Comparison of ENCODE assay signal across 24 mouse cellular contexts in genomic region chr3:49910922-49911321, GRCm38 (mm10).
A peak's percentile ranks its signal among the peaks of the same experiment; 100 is the strongest.
DNase-seq lines count a peak whose midpoint lies in the region; ATAC-seq and TF ChIP-seq lines count a peak whose summit lies in the region.
"Had no signal": no experiment of that assay in that cellular context is flagged by ENCODE, and none has a peak within 500 bp of the region (broad histone marks: within the 10 kb centered on the region; RNA-seq: fewer than 3 reads in every experiment).

No protein-coding gene starts in this region.

- no peak for TF ChIP-seq CTCF in kidney, adult 2 months (conservative IDR thresholded peaks at IDR 0.05; ENCODE audit: insufficient read depth, insufficient read length, low read depth, low read length)

- no peaks in the 10 kb centered on the region for H3K9me3 ChIP-seq in forebrain, embryonic 10.5 days
- H3K9me3 ChIP-seq in forebrain, embryonic 13.5 days (replicated peaks): no peaks in the 10 kb centered on the region
- H3K9me3 ChIP-seq in kidney, embryonic 15.5 days (replicated peaks): no peaks in the 10 kb centered on the region
- H3K9me3 ChIP-seq in embryonic facial prominence, embryonic 12.5 days: no peaks in the 10 kb centered on the region
- H3K9me3 ChIP-seq: forebrain, embryonic 12.5 days; G1E; heart, embryonic 15.5 days; hindbrain, embryonic 15.5 days had no signal

- H3K4me3 ChIP-seq in forebrain, embryonic 10.5 days: no peak overlapping the region
- no peak overlapping the region for H3K4me3 ChIP-seq in forebrain, embryonic 13.5 days
- H3K4me3 ChIP-seq in kidney, embryonic 15.5 days (replicated peaks): no peak overlapping the region
- no peak overlapping the region for H3K4me3 ChIP-seq in kidney, adult 2 months (ENCODE audit: insufficient read depth, low read depth, low read length)
- H3K4me3 ChIP-seq in embryonic facial prominence, embryonic 12.5 days: no peak overlapping the region
- H3K4me3 ChIP-seq: forebrain, embryonic 12.5 days; heart, adult 2 months; heart, embryonic 15.5 days; hindbrain, embryonic 15.5 days had no signal

- no peak for TF ChIP-seq POLR2A in kidney, adult 2 months (IDR thresholded peaks at IDR 0.05; ENCODE audit: low read depth, low read length)

- intact Hi-C loops in left cerebral cortex, postnatal 14 days (cut with DNase I): no loop called here

- 0 out of 2 replicates have a peak overlapping the region, but pooled peaks have one; percentile 13 for H3K27ac ChIP-seq in forebrain, embryonic 10.5 days
- no peak overlapping the region for H3K27ac ChIP-seq in forebrain, embryonic 13.5 days
- 0 out of 2 replicates have a peak overlapping the region, but pooled peaks have one; percentile 22 for H3K27ac ChIP-seq in kidney, embryonic 15.5 days
- H3K27ac ChIP-seq in kidney, adult 2 months (ENCODE audit: insufficient read depth, low read depth, low read length): no peak overlapping the region
- H3K27ac ChIP-seq in embryonic facial prominence, embryonic 12.5 days: 0 out of 2 replicates have a peak overlapping the region, but pooled peaks have one; percentile 54
- H3K27ac ChIP-seq: forebrain, embryonic 12.5 days; heart, adult 2 months; heart, embryonic 15.5 days; hindbrain, embryonic 15.5 days had no signal

- H3K4me2 ChIP-seq in forebrain, embryonic 13.5 days: no peak overlapping the region
- H3K4me2 ChIP-seq in kidney, embryonic 15.5 days: no peak overlapping the region
- H3K4me2 ChIP-seq in embryonic facial prominence, embryonic 12.5 days (replicated peaks): no peak overlapping the region
- H3K4me2 ChIP-seq: forebrain, embryonic 12.5 days; heart, embryonic 11.5 days; heart, embryonic 15.5 days; hindbrain, embryonic 15.5 days had no signal

- H3K27me3 ChIP-seq in forebrain, embryonic 10.5 days (ENCODE audit: poor library complexity, severe bottlenecking): no peaks in the 10 kb centered on the region
- no peaks in the 10 kb centered on the region for H3K27me3 ChIP-seq in forebrain, embryonic 13.5 days
- H3K27me3 ChIP-seq in kidney, embryonic 15.5 days: no peaks in the 10 kb centered on the region
- no peaks in the 10 kb centered on the region for H3K27me3 ChIP-seq in kidney, adult 2 months (replicated peaks; ENCODE audit: control insufficient read depth, insufficient read depth, low read length)
- no peaks in the 10 kb centered on the region for H3K27me3 ChIP-seq in embryonic facial prominence, embryonic 12.5 days
- H3K27me3 ChIP-seq: forebrain, embryonic 12.5 days; heart, embryonic 15.5 days; hindbrain, embryonic 15.5 days had no signal

- DNase-seq in forebrain, embryonic 10.5 days (ENCODE audit: extremely low spot score, low spot score): no peak
- DNase-seq in kidney, adult 2 months: no peak
- DNase-seq in retina, embryonic 14.5 days (ENCODE audit: low spot score): peak; percentile 44
- DNase-seq in left cerebral cortex, postnatal 14 days (ENCODE audit: low spot score in 2 of 2): no peak
- DNase-seq in thymus, postnatal 25 days: no peak
- DNase-seq: adrenal gland, adult 2 months; adrenal gland, postnatal 25 days; B cell, adult 2 months; cerebellum, adult 2 months; cerebellum, postnatal 10 days; forebrain, postnatal 0 days; gastrocnemius, postnatal 14 days; heart, adult 2 months; heart, postnatal 14 days had no signal

- H3K9ac ChIP-seq in forebrain, embryonic 13.5 days: no peak overlapping the region
- H3K9ac ChIP-seq in kidney, embryonic 15.5 days: no peak overlapping the region
- H3K9ac ChIP-seq in embryonic facial prominence, embryonic 12.5 days: no peak overlapping the region
- H3K9ac ChIP-seq: forebrain, embryonic 12.5 days; forebrain, postnatal 0 days; heart, embryonic 15.5 days; hindbrain, embryonic 15.5 days had no signal

- H3K4me1 ChIP-seq in forebrain, embryonic 10.5 days: peaks cover 21% of the 10 kb centered on the region
- H3K4me1 ChIP-seq in forebrain, embryonic 13.5 days: no peaks in the 10 kb centered on the region
- H3K4me1 ChIP-seq in kidney, embryonic 15.5 days: peaks cover 27% of the 10 kb centered on the region
- H3K4me1 ChIP-seq in kidney, adult 2 months (ENCODE audit: control insufficient read depth, insufficient read depth, low read length): no peaks in the 10 kb centered on the region
- H3K4me1 ChIP-seq in embryonic facial prominence, embryonic 12.5 days: peaks cover 18% of the 10 kb centered on the region
- H3K4me1 ChIP-seq: forebrain, embryonic 12.5 days; heart, embryonic 15.5 days; hindbrain, embryonic 15.5 days had no signal

- H3K36me3 ChIP-seq in forebrain, embryonic 10.5 days (replicated peaks): no peaks in the 10 kb centered on the region
- no peaks in the 10 kb centered on the region for H3K36me3 ChIP-seq in forebrain, embryonic 13.5 days (ENCODE audit: poor library complexity, severe bottlenecking)
- H3K36me3 ChIP-seq in kidney, embryonic 15.5 days: no peaks in the 10 kb centered on the region
- H3K36me3 ChIP-seq in kidney, adult 2 months (ENCODE audit: control insufficient read depth, insufficient read depth, low read length): no peaks in the 10 kb centered on the region
- no peaks in the 10 kb centered on the region for H3K36me3 ChIP-seq in embryonic facial prominence, embryonic 12.5 days
- H3K36me3 ChIP-seq: forebrain, embryonic 12.5 days; G1E; heart, embryonic 15.5 days; hindbrain, embryonic 15.5 days had no signal

- WGBS in forebrain, embryonic 10.5 days: 38% methylated on average over 1 of the region's 1 CpGs
- WGBS in forebrain, embryonic 13.5 days: 20% methylated on average over 1 of the region's 1 CpGs
- WGBS in kidney, embryonic 15.5 days: 38% methylated on average over 1 of the region's 1 CpGs
- 49% methylated on average over 1 of the region's 1 CpGs for WGBS in kidney, adult 2 months
- WGBS in embryonic facial prominence, embryonic 12.5 days: 29% methylated on average over 1 of the region's 1 CpGs

- ATAC-seq in forebrain, embryonic 13.5 days: no peak
- ATAC-seq in kidney, embryonic 15.5 days (replicated peaks; ENCODE audit: low FRiP score): peak; percentile 58; the same call in 1 of the 2 replicates
- no peak for ATAC-seq in embryonic facial prominence, embryonic 12.5 days (ENCODE audit: insufficient number of reproducible peaks, insufficient read depth, low FRiP score, low TSS enrichment)
- ATAC-seq: activated CD4-positive, CD25-positive, alpha-beta regulatory T cell, adult 4 months; CD4-positive, CD25-positive, alpha-beta regulatory T cell, adult 4 months; forebrain, postnatal 0 days had no signal

Comparison
In these comparisons a context has a peak if more than half of its experiments do, and no peak if none do; other contexts are left out.
1. H3K27ac ChIP-seq: peak in forebrain, embryonic 10.5 days (single experiment), kidney, embryonic 15.5 days (single experiment) and embryonic facial prominence, embryonic 12.5 days (single experiment); none in forebrain, embryonic 13.5 days (single experiment) and kidney, adult 2 months (single experiment).